Mouse (Mus musculus): ENCODE results near the gene Cyfip2.

The Cyfip2 gene

DNA sequence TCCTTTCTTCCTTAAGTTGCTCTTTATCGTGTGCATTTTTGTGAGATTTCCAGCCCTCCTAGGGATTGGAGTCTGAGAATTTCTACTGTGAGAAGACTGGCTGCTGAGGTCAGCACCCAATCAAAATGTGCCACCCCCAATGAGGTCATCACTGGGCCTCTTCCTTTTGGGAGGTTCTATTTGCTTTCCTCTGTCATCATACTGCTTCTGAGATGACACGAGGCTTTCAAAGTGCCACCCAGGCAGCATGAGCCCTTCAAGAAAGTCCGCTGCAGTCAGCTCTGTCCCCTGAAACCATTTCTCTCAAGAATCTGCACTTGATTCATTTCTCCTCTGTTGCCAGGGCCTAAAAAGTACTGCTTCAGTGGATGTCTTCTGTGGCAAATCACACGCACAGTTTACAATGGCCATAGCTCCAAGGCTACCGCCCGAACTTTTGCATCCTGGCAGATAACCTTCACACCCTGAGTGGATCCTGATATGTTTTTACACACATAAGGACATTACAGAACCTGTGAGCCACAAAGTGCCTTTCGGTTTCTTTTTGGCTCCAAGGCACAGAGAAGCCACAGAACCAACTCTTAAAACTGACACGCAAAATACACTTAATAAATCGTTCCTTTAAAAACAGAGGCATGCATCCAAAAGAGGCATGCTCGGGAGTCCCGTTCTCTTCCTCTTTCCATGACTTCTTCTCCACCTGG is 4.2 kb downstream of the Cyfip2 start:
- no peak for DNase-seq (ENCODE audit: low spot score in 2 of 2)

DNA sequence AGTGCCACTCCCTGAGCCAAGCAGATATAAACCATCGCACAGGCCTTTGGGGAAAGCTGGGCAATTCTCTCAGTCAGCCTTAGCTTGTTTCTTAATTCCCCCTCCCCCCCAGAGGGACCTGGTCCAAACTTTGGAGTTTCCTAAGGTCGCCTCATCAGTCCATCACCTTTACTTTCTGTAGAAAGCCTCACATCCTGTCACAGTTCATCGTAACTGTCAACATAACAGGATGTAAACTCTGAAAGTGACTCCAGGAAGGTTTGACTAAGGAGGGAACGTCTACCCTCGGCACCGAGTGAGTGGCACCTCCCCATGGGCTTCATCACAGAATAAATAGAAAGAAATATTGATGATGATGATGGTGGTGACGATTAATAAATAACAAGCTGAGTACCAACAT is 4.9 kb downstream of the Cyfip2 start:
- no peak for DNase-seq (ENCODE audit: low spot score in 2 of 2)

DNA sequence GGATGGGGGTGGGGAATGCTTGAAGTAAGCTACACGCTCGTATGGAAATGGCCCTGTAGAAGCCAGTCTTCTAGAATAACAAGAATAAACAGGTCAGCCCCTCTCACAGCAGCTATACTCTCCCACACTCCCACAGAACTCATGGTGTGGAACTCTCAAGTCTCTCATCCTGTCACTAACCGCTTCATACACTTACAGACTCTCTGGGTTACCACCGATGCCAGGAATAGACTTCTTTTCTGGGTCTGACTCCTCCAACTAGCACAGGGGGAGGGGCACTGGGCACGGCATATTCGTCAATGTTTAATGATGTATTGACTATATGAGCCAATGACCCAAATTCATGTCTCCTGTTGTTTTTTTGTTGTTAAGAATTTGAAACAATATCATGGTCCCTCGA is 5.9 kb downstream of the Cyfip2 start:
- DNase-seq (ENCODE audit: low spot score in 2 of 2) = no peak

DNA sequence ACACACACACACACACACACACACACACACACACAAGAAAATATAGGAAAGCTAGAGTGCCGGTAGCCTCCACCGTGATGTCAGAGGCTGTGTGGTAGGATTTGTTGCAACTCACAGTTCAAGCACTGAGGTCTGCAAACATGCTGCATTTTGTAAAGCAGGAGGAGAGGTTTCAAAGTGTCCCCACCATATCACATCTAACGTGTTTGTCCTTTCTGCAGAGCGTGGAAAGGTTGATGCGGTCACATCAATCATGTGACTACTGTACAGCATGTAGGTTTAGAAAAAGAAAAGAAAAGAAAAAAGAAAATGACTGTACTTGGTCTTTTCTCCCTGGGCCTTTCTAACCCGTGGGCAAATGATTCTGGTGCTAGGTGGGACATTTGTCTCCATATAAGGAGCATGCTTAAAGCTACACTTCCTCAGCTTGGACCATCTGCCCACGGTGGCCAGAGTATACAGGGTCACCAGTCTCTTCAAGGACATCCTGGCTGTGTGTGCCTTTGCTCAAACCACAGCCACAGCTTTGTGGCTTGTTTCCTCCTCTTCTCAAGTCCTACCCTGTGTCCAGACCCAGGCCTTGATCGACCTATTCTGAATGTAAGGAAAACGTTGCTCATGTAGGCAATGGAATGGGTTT is 6.7 kb downstream of the Cyfip2 start:
- DNase-seq (ENCODE audit: low spot score in 2 of 2) = no peak

DNA sequence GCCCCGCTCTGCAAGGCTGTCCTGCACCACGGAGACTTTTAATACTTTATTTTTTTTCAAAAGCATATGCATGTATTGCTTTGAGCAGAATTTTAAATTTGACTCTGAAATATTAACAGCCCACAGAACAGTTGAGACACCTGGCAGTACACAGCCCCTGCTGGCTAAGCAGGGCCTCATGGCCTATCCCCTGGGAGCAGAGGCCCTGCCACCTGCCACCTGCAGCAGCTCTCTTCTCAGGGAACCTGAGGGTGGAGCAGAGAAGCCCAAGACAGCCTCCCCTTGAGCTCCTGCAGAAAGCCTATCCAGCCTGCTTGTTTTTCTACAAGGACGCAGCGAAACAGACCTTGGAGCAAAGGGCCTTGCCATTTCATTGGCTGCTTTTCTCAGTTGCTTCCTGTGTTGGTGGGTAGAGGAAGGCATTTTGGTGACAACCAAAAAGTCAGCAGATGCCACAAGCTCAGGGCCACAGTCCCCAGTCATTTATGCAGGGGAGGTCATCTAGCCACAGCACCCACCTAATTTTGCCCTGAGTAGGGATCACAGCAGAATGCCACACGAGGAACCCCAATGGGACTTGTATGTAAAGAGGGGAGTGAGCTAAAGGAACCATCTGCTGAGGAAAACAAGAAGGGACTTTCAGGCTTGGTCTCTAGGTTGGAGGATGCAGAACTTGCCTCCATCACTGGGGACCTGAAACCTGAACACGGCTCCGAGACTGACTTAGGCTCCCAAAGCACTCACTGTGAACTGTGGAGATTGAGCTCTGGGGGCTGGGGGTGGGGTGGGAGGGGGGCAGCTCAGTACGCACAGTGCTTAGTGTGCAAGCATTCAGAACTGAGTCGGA is 7.6 kb downstream of the Cyfip2 start:
- no peak for DNase-seq (ENCODE audit: low spot score in 2 of 2)

DNA sequence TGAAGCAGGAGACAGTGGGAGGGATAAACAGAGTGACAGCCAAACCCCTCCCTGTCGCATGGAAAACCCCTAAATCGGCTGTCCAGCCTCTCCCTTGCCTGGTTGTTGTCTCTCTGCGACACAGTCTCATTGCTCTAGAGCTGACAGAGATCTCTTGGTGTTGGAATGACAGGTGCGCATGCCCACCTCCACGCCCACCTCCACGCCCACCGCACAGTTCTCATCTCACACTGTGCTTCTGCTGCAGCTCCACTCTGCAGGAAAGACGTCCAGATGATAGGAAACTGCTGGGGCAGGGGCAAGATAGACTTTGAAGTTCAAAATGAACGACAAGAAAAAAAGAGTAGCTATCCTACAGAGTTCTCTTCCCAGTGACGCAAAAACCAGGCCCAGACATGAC is 8.6 kb downstream of the Cyfip2 start:
- DNase-seq (ENCODE audit: low spot score in 2 of 2) = no peak

DNA sequence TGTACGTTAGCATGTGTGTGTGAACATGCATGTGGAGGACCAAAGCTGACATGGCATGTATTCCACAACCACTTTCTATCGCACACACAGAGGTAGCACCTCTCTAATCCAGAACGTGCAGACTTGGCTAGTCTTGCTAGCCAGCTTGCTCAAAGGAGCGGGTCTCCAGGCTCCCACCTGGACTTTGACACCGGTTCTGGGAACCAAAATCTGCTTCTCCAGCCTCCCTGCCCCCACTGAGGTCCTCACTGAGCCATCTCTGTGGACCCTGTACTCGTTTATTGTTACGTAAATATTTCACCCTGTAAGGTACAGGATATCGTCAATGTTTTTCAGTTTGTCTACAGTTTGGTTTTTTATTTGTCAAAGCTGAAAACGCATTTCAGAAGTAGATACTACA is 10.2 kb downstream of the Cyfip2 start:
- no peak for DNase-seq (ENCODE audit: low spot score in 2 of 2)

DNA sequence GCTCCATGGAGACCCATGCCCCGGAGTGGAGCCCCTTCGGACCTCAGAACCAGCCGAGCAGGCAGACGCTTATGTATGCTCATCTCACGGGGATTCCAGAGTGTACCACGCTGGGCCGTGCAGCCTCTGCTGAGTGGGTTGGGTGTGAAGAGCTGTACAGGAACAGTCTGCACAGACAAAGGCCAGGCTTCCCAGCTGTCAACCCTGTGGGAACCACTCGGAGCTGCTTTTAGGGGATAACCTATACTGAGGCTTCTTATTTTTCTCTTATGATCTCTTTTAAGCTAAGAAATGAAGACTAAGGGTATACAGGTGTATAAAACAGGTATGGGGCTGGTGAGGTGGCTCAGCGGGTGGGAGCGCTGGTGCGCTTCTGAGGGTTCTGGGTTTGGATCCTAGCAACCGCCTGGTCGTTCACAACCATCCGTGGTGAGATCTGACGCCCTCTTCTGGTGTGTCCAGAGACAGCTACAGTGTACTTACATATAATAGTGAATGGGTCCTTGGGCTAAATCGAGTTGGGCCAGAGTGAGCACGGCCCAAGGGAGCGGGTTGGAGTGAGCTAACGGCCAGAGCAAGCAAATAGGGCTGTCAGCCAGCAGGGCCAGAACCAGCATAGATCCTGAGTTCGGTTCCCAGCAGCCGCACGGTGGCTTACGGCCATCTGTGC is 10.9 kb downstream of the Cyfip2 start:
- DNase-seq (ENCODE audit: low spot score in 2 of 2) = peak in 1 of 2 experiments; percentile 79

DNA sequence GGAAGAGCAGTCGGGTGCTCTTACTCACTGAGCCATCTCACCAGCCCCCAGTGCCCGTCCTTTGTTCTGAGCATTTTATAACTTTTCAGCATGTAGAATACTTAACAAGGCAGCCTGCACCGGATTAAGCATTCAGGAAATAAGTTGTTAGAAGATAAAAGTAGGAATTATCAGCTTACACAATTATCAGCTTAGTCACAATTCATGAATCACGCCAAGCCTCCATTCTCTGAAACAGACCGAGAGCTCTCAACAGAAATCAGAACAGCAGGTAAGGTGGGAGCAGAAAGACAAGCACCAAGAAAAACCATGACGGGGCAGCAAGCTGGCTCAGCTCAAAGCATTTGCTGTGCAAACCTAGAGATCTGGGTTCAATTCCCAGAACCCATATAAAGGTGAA is 12.8 kb downstream of the Cyfip2 start:
- DNase-seq (ENCODE audit: low spot score in 2 of 2) = no peak

DNA sequence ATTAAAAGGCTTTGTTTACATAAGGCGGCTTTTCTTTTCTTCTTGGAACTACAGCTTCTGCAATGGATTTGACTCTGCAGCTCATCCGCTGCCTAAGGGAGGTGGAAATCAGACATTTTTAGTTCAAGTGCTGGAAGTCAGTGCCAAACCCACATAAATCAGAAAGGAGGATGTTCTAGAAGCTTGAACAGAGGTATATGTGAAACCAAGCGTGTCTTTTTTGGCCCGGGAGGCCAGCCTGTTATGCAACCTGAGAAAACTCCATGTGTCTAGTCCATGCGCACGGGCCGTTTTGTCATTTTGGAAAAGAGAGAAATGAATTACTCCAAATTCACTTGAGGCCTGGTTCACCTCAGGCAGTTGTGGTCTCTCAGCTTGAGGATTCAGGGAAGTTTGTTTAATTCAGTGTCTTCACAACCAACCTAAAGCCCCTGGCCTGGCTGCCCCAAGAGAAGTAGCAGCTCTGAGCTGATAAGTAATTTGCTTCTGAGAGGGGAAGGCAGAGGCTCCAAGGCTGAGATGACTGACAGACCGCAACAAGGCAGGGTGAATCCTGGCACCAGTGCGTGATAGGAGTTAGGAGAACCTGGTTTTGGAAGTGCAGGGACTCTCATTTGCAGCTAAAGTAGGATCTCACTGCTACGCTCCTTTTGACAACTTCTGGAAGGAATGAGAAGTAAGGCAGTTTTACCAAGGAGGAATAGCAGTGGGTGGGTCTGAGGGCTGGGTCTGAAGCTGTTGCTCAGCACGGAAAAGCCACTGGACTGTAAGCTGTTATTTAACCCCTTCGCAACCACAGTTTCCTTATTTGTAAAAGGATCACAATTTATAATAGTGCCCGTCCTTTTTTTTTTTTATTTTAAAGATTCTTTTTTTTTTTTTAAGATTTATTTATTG is 13.5 kb downstream of the Cyfip2 start:
- DNase-seq (ENCODE audit: low spot score in 2 of 2) = peak in 1 of 2 experiments; percentile 73

DNA sequence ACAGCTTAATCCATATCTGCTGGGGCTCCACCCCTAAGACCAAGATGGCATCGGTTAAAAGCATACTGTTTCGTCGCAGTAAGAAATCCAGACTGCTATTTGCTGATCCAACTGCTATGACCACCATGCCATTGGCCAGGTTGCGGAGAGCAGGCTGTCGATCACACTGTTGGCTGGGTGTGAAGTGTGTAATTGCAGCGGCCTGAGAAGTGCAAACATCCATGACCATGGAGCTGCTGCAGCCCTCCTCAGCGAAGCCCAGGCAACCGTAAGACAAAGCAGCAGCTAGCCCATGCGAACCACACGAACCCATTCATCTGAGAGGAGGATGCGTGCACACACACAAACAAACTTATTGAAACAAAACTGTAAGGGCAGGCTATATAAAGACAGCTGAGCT is 18.3 kb downstream of the Cyfip2 start:
- DNase-seq (ENCODE audit: low spot score in 2 of 2) = no peak

DNA sequence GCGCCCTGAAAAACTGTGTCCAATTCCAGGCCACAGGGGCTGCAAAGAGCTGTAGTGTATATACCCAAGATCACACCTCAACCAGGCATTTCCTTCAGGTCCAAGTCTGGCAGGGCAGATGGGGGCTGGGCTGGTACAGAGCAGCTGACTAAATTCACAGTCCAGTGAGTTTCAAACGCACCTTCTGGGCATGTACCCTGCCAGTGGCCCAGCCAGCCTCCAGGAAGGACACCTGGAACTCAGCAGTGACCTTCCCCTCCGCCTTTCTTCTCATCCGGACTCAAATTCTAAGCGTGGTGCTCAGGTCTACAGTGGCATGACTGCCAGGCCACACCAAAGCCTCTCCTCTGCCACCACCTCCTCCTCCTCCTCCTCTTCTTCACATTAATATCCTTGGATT is 19.2 kb downstream of the Cyfip2 start:
- no peak for DNase-seq (ENCODE audit: low spot score in 2 of 2)

DNA sequence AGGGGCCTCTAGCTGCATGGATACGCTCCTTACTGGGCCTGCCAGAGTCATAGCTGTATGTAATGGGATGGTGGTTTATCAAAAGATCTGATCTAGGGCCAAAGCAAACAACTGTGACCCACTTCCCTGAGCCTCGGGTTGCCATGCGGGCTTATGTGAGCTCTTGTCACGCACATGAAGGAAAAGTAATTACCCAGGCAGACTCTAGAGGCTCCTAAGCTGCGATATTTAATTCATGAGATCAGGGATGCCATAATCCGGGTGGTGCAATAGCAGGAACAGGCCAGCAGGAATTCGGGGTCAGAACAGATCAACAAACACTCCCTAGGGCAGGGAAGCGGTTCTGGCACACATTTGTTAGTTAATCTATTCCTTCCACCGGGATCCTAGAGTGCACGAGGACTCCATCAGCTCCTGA is 21.7 kb downstream of the Cyfip2 start:
- DNase-seq (ENCODE audit: low spot score in 2 of 2) = no peak

DNA sequence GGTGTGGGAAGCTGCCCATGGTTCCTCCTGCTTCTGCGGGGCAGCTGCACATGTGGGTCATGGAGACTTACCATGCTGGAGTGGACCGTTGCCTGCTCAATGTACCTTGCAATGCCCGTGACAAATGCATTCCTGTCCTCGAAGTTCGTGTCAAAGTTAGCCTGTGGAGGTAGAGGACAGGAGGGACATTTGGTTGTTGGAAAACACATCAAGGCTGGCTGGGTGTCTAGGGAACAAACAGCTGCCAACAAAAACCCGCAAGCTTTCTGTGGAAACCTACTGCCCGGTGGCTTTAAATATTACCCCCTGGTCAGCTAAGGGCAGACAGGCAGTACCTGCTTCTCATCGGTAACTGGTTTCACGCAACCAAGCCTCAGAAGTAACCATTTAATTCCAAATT is 23.1 kb downstream of the Cyfip2 start:
- DNase-seq (ENCODE audit: low spot score in 2 of 2) = no peak

DNA sequence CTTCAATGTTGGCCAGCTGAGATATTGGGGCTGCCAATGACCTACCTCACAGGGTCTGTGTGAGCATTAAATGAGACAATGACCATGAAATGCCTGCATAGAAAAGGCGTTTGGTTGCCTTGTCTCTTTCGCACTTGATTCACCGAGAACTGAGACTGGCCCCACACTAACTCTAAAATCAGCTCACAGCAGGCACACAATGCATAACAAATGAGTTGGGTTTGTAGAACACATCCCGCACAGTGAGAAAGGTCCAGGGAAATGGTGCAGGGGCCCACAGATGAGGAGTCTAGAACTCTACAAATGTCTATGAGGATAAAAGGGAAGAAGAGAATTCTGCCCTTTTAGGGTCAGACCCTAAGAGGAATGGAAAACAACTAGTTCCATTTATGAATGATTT is 23.6 kb downstream of the Cyfip2 start:
- DNase-seq (ENCODE audit: low spot score in 2 of 2) = no peak

DNA sequence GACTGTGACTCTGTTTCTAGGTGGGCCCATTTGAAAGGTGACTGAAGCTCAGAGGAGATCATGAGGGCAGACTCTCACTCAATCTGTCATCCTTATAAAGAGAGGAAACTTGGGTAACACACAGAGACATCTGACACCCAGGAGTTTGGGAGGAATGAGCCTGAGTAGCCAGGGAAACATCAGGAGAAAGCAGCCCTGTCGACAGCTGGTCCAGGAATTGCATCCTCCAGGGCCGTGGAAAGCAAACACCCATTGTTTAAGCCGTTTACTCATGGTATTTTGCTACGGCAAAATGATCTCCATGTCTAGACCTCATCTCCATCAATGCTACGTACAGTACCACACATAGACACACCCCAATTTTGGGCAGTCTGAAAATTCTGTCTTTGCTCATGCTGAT is 24.6 kb downstream of the Cyfip2 start:
- no peak for DNase-seq (ENCODE audit: low spot score in 2 of 2)

DNA sequence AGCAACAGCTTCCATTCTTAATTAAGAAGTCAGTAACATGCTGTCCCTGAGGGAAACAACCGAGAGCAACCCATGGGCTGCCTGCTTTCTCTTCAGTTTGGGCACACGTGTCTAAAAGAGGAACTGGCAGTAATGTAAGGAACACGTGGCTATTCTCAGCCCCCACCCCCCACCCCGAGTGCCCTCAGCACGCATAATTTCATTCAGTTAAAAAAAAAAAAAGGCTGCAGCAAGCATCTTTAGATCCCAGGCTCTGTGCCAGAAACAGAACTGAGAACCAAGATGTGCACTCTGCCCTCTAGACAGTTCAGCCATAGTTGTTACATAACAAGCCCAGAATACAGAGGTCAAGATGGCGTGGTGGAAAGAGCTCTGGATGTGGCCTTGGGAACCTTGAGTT is 25.9 kb downstream of the Cyfip2 start:
- no peak for DNase-seq (ENCODE audit: low spot score in 2 of 2)

DNA sequence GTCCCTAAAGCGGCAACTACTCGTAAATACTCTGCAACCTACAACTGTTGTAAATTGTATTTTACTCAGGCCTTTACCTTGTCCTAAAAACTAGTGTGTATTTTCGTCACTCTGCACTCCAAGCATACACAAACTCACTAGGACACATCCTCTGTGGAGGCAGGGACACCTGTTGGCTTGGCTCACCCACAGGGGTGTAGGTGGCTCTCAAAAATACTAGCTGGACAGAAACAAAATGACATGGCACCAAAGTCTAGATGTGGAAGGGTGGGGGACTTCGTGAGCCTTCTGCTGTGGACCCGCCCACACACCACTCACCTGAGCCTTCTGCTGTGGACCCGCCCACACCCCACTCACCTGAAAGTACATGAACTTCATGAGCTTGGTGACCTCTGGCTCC is 28.9 kb downstream of the Cyfip2 start:
- peak in 1 of 2 experiments; percentile 69 for DNase-seq (ENCODE audit: low spot score in 2 of 2)

DNA sequence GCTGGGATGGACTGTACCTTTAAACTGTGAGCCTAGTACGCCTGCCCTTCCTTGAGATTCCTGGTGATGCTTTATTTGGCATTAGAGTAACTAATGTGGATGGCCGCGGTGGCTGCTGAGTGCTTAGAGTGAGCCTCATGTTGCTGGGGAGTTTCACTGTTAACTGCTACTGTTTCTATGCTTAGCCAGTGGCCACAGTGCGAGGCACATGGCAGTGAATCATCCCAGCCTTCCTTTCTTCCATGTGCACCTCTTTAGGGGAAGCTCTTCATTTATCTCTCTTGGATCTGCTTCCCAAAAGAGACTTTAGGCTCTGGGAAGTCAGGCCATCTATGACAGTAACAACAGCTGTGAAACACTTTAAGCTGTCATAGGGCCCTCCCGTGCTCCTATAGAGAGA is 30.0 kb downstream of the Cyfip2 start:
- DNase-seq (ENCODE audit: low spot score in 2 of 2) = no peak

DNA sequence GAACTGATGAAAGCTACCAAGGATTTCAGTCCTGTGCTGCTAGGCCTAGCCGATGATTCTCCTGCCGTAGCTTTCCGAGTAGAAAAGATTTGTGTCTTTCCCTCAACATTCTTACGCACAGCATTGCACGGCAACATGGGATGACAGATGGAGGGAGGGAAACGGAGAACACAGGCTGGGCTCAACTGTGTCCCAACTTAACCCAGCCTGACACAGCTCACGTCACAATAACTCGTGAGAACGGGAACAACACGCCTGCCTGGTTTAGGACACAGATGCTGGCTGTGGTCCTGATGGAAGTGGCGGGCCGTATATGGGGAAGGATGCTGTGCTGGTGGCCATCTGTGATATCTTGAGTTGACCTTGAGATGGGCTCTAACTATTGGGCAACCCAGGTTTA is 34.0 kb downstream of the Cyfip2 start:
- no peak for DNase-seq (ENCODE audit: low spot score in 2 of 2)

DNA sequence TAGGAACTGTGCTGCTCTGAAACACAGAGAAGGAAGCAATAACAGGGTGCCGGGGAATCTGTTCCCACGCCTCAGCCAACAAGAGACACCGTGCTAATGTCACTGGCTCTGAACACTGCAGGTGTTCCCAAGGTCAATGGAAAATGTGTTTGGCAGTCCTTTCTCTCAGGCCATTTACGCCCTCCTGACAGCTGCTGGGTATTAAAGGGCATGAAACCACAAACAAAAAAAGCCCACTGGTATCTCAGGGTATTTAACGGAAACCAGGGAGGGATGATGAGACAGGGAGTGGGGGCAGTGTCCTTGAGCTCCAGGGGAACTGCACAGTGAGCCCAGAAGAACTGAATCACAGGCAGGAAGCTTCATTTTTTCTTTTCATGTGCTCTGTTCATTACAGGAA is 34.5 kb downstream of the Cyfip2 start:
- DNase-seq (ENCODE audit: low spot score in 2 of 2) = no peak

All from left cerebral cortex, adult 9 months (tissue).